Mouse (Mus musculus): Measurements from ENCODE around the gene Fndc3b.
A peak's percentile ranks its signal among the peaks of the same experiment; 100 is the strongest.

Fndc3b gene

GRCm38 (mm10) chr3:27621176-27621575 lies 89.9 kb downstream of the Fndc3b start:
- DNase-seq (ENCODE audit: low spot score in 2 of 2), result no peak

GRCm38 (mm10) chr3:27617733-27618132 lies 93.4 kb downstream of the Fndc3b start:
- DNase-seq (ENCODE audit: low spot score in 2 of 2), result no peak

GRCm38 (mm10) chr3:27617237-27617499 lies 93.9 kb downstream of the Fndc3b start:
- no peak for DNase-seq (ENCODE audit: low spot score in 2 of 2)

GRCm38 (mm10) chr3:27616421-27617236 lies 94.5 kb downstream of the Fndc3b start:
- no peak for DNase-seq (ENCODE audit: low spot score in 2 of 2)

GRCm38 (mm10) chr3:27615479-27615878 lies 95.6 kb downstream of the Fndc3b start:
- DNase-seq (ENCODE audit: low spot score in 2 of 2), result no peak

GRCm38 (mm10) chr3:27613828-27614227 lies 97.3 kb downstream of the Fndc3b start:
- no peak for DNase-seq (ENCODE audit: low spot score in 2 of 2)

- no peak for DNase-seq (ENCODE audit: low spot score in 2 of 2)
Measured at GRCm38 (mm10) chr3:27613011-27613410, 98.1 kb downstream of the Fndc3b start.

- no peak for DNase-seq (ENCODE audit: low spot score in 2 of 2)
Measured at GRCm38 (mm10) chr3:27611986-27612385, 99.1 kb downstream of the Fndc3b start.

GRCm38 (mm10) chr3:27610547-27610946 lies 100.6 kb downstream of the Fndc3b start:
- DNase-seq (ENCODE audit: low spot score in 2 of 2), result no peak

- no peak for DNase-seq (ENCODE audit: low spot score in 2 of 2)
Measured at GRCm38 (mm10) chr3:27610089-27610488, 101.0 kb downstream of the Fndc3b start.

- no peak for DNase-seq (ENCODE audit: low spot score in 2 of 2)
Measured at GRCm38 (mm10) chr3:27607796-27608151, 103.3 kb downstream of the Fndc3b start.

GRCm38 (mm10) chr3:27607081-27607795 lies 103.9 kb downstream of the Fndc3b start:
- DNase-seq (ENCODE audit: low spot score in 2 of 2), result peak; percentile 31 to 56

GRCm38 (mm10) chr3:27606626-27607025 lies 104.5 kb downstream of the Fndc3b start:
- DNase-seq (ENCODE audit: low spot score in 2 of 2), result no peak

GRCm38 (mm10) chr3:27605613-27606012 lies 105.5 kb downstream of the Fndc3b start:
- DNase-seq (ENCODE audit: low spot score in 2 of 2), result no peak

- DNase-seq (ENCODE audit: low spot score in 2 of 2), result no peak
Measured at GRCm38 (mm10) chr3:27605081-27605480, 106.0 kb downstream of the Fndc3b start.

- DNase-seq (ENCODE audit: low spot score in 2 of 2), result no peak
Measured at GRCm38 (mm10) chr3:27604629-27605028, 106.5 kb downstream of the Fndc3b start.

GRCm38 (mm10) chr3:27603905-27604620 lies 107.0 kb downstream of the Fndc3b start:
- no peak for DNase-seq (ENCODE audit: low spot score in 2 of 2)

GRCm38 (mm10) chr3:27600645-27601044 lies 110.5 kb downstream of the Fndc3b start:
- DNase-seq (ENCODE audit: low spot score in 2 of 2), result no peak

- no peak for DNase-seq (ENCODE audit: low spot score in 2 of 2)
Measured at GRCm38 (mm10) chr3:27600197-27600596, 110.9 kb downstream of the Fndc3b start.

GRCm38 (mm10) chr3:27598437-27599382 lies 112.4 kb downstream of the Fndc3b start:
- no peak for DNase-seq (ENCODE audit: low spot score in 2 of 2)

- DNase-seq (ENCODE audit: low spot score in 2 of 2), result peak in 1 of 2 experiments; percentile 51
Measured at GRCm38 (mm10) chr3:27593485-27594138, 117.5 kb downstream of the Fndc3b start.
